Mouse (Mus musculus) embryonic facial prominence, embryonic 13.5 days (tissue): Measurements from ENCODE around the gene Dlx1. TPM values are rescaled to one million over a fixed set of nuclear protein-coding genes. Genes with fewer than 3 reads are reported as not detected.

ENCODE experiments used
- ATAC-seq: fragments of 200-750 bp; cut with Nextera tagmentation; 2 replicates; pipeline ENCODE4 v1.8.0; 2017; ENCODE audit warnings: low read depth; ENCODE audit not compliant: insufficient number of reproducible peaks, insufficient read depth, low FRiP score, low TSS enrichment
- H3K27ac ChIP-seq: fragments of 300-500 bp; sonication (generic); 2 replicates; pipeline ENCODE4 v1.5.1; 2015; ENCODE audit warnings: moderate library complexity, mild to moderate bottlenecking, inconsistent platforms
- H3K27me3 ChIP-seq: fragments of 300-500 bp; sonication (generic); 2 replicates; pipeline ENCODE4 v1.6.1; 2015; ENCODE audit warnings: mild to moderate bottlenecking, inconsistent platforms
- H3K36me3 ChIP-seq: fragments of 300-500 bp; sonication (generic); 2 replicates; pipeline ENCODE4 v1.6.1; 2015; ENCODE audit warnings: mild to moderate bottlenecking, inconsistent platforms
- H3K4me1 ChIP-seq: fragments of 300-500 bp; sonication (generic); 2 replicates; pipeline ENCODE4 v1.6.1; 2015; ENCODE audit warnings: inconsistent platforms
- H3K4me2 ChIP-seq: fragments of 300-500 bp; sonication (generic); 2 replicates; pipeline ENCODE4 v1.6.1; 2015; ENCODE audit warnings: moderate library complexity, mild to moderate bottlenecking, inconsistent platforms
- H3K4me3 ChIP-seq: fragments of 300-500 bp; sonication (generic); 2 replicates; pipeline ENCODE4 v1.5.1; 2015; ENCODE audit warnings: mild to moderate bottlenecking, inconsistent platforms
- H3K9ac ChIP-seq: fragments of 300-500 bp; sonication (generic); 2 replicates; pipeline ENCODE4 v1.6.1; 2015; ENCODE audit warnings: mild to moderate bottlenecking, inconsistent platforms
- H3K9me3 ChIP-seq: fragments of 300-500 bp; sonication (generic); 2 replicates; pipeline ENCODE4 v1.6.1; 2016; ENCODE audit warnings: inconsistent platforms
- WGBS: fragments of 180-500 bp; shearing (Covaris S2); methylation state at CpG from one replicate; pipeline ENCODE4 v1.1.7; 2015; ENCODE audit warnings: mixed read lengths; 5-methylcytosine and 5-hydroxymethylcytosine counted together
- polyA plus RNA-seq: library from polyadenylated mRNA; unstranded; fragments of >200 nt; fragmentation: Nextera tagmentation; extraction: Ambion mirVana; gene quantifications from 2 replicates; pipeline ENCODE4 v1.2.1, GENCODE M21; 2015

The Dlx1 gene
- polyA plus RNA-seq, 1 experiment from 2014 or later: 15.1 TPM

GRCm38 (mm10) chr2:71529511-71530351 is 1.8 kb downstream of the Dlx1 start:
- H3K4me1 ChIP-seq: peaks cover 29% of the 10 kb centered on the region
- no peaks in the 10 kb centered on the region for H3K36me3 ChIP-seq
- WGBS: under 1% methylated on average over 60 of the region's 60 CpGs

DNA sequence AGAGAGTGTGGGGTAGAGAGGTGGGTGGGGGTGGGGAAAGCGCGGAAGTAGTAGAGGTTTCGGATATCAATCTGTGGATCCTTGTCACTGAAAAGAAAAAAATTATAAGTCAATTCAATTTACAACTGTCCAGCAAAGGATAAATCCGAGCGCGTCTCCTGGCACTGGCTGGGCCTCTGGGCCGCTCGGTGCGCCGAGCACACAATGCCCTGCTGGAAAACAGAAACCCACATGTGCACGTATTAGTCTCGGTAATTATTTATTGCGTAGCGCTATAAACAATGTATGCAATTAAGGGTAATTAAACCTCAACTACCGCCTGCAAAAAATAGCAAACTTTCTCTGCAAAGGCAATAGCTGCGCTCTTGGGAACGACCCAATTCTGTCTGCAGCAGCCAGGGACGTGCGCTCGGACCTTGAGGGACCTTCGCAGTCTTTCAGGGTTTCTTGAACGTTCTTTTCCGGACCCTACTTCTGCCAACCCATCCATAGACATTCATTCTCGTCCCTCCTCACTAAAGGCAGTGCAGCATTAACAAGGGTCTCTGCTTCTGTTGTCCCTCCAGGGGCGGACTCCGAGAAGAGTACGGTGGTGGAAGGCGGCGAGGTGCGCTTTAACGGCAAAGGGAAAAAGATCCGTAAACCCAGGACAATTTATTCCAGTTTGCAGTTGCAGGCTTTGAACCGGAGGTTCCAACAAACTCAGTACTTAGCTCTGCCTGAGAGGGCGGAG is 2.6 kb downstream of the Dlx1 start:
- no peaks in the 10 kb centered on the region for H3K36me3 ChIP-seq

More at GRCm38 (mm10) chr2:71529511-71530351, 1.8 kb downstream of the Dlx1 start:
- Histone ChIP-seq H3K9me3 (no peaks in the 10 kb centered on the region), H3K27ac (peak overlapping the region; percentile 89), H3K27me3 (peaks cover 98% of the 10 kb centered on the region), H3K4me2 (peak overlapping the region; percentile 84), H3K9ac (peak overlapping the region; percentile 72), H3K4me3 (peak overlapping the region; percentile 52)
- peak; percentile 88 for ATAC-seq

GRCm38 (mm10) chr2:71531124-71531590 is 3.2 kb downstream of the Dlx1 start:
- Histone ChIP-seq H3K4me1 (peaks cover 34% of the 10 kb centered on the region), H3K27ac (0 out of 2 replicates have a peak overlapping the region, but pooled peaks have one; percentile 17), H3K4me3 (peak overlapping the region; percentile 52), H3K27me3 (peaks cover 94% of the 10 kb centered on the region), H3K4me2 (peak overlapping the region; percentile 84), H3K9me3 (no peaks in the 10 kb centered on the region), H3K9ac (peak overlapping the region; percentile 72), H3K36me3 (no peaks in the 10 kb centered on the region)
- ATAC-seq: no peak
- 5% methylated on average over 12 of the region's 12 CpGs for WGBS

More for the DNA sequence above, 2.6 kb downstream of the Dlx1 start:
- Histone ChIP-seq H3K9ac (peak overlapping the region; percentile 72), H3K4me3 (peak overlapping the region; percentile 52), H3K4me2 (peak overlapping the region; percentile 84), H3K9me3 (no peaks in the 10 kb centered on the region), H3K27me3 (peaks cover 96% of the 10 kb centered on the region), H3K4me1 (peaks cover 34% of the 10 kb centered on the region), H3K27ac (peak overlapping the region; percentile 89)
- no peak for ATAC-seq
- WGBS: under 1% methylated on average over 34 of the region's 34 CpGs

GRCm38 (mm10) chr2:71531990-71532970 is 4.4 kb downstream of the Dlx1 start:
- Histone ChIP-seq H3K27ac (peak overlapping the region; percentile 18; the same call in 1 of the 2 replicates), H3K4me2 (peak overlapping the region; percentile 84), H3K27me3 (peaks cover 94% of the 10 kb centered on the region), H3K4me1 (peaks cover 34% of the 10 kb centered on the region), H3K4me3 (peak overlapping the region; percentile 52), H3K36me3 (no peaks in the 10 kb centered on the region), H3K9ac (peak overlapping the region; percentile 72), H3K9me3 (no peaks in the 10 kb centered on the region)
- no peak for ATAC-seq
- WGBS: 3% methylated on average over 43 of the region's 43 CpGs

DNA sequence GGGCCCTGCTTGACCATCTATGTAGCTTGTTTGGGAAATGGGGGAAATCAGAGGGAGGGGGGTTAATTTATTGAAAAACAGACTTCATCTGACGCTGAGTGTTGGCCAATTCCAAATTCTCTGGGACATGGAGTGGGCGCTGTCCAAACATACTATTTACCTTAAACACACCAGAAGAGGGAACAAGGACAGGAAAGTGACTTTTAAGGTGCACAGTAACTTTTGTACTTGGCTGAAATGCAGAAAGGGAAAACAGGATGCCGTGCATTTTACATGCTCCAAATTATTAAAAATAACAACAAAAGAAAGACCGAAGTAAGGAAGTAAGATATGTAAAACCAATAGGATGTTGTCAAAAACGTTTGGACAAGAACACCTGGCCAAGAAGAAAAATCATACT is 5.2 kb downstream of the Dlx1 start:
- H3K9me3 ChIP-seq: no peaks in the 10 kb centered on the region
- H3K9ac ChIP-seq: peak overlapping the region; percentile 72; the same call in 1 of the 2 replicates
- 15% methylated on average over 5 of the region's 5 CpGs for WGBS
- H3K27me3 ChIP-seq: peaks cover 96% of the 10 kb centered on the region
- peak overlapping the region; percentile 84 for H3K4me2 ChIP-seq
- no peaks in the 10 kb centered on the region for H3K36me3 ChIP-seq
- peaks cover 34% of the 10 kb centered on the region for H3K4me1 ChIP-seq
- H3K27ac ChIP-seq: no peak overlapping the region
- ATAC-seq: no peak
- peak overlapping the region; percentile 52 for H3K4me3 ChIP-seq

GRCm38 (mm10) chr2:71534242-71535052 is 6.5 kb downstream of the Dlx1 start:
- WGBS: 5% methylated on average over 20 of the region's 20 CpGs
- no peak for ATAC-seq
- H3K36me3 ChIP-seq: no peaks in the 10 kb centered on the region
- H3K9ac ChIP-seq: peak overlapping the region; percentile 46
- H3K4me1 ChIP-seq: peaks cover 38% of the 10 kb centered on the region
- peak overlapping the region; percentile 71; the same call in 1 of the 2 replicates for H3K27ac ChIP-seq
- no peaks in the 10 kb centered on the region for H3K9me3 ChIP-seq
- 0 out of 2 replicates have a peak overlapping the region, but pooled peaks have one; percentile 8 for H3K4me3 ChIP-seq
- H3K4me2 ChIP-seq: peak overlapping the region; percentile 31
- peaks cover 96% of the 10 kb centered on the region for H3K27me3 ChIP-seq

DNA sequence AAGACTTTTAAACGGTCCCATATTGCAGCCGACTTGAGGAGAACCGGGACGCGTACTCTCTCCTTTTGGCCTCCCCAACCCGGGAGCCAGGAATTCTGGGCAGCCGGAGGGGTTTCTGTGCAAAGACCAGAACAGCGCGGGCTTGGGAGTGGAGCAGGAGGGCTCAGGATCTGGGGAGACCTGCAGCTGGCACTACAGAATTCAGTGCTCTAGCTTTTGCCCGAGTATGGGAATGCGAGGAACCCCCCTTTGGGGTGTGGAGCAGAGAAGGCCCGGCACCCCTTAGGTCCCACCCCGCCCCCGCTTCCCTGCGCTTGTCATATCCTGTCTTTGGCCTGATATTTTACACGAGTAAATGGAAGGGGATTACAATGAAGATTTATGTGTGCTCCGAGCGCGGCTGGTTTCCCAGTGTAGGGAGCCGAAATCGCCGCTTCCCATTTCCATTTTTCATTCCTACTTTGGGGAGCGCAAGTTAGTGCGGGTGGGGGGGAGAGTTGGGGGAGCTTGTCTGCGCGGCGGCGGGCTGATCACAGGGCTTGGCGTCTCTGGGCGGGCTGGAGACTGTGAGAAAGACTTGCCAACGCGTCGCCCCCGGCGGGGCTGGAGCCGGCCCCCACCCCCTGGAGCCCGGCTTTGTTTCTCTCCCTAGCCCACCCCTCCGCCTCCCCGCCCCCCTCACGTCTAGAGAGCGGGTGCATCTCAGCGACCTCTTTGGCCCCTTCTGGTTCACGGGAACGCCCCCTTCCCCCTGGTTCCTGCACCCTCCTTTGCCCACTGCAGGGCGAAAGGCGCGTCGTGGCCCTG is 12.9 kb downstream of the Dlx1 start:
- Histone ChIP-seq H3K9me3 (no peaks in the 10 kb centered on the region), H3K4me3 (peak overlapping the region; percentile 37), H3K27me3 (peaks cover 92% of the 10 kb centered on the region), H3K27ac (peak overlapping the region; percentile 71), H3K4me2 (peak overlapping the region; percentile 97), H3K36me3 (no peaks in the 10 kb centered on the region), H3K9ac (peak overlapping the region; percentile 59), H3K4me1 (peaks cover 67% of the 10 kb centered on the region)
- peak; percentile 40; the same call in 1 of the 2 replicates for ATAC-seq
- 1% methylated on average over 47 of the region's 48 CpGs for WGBS

DNA sequence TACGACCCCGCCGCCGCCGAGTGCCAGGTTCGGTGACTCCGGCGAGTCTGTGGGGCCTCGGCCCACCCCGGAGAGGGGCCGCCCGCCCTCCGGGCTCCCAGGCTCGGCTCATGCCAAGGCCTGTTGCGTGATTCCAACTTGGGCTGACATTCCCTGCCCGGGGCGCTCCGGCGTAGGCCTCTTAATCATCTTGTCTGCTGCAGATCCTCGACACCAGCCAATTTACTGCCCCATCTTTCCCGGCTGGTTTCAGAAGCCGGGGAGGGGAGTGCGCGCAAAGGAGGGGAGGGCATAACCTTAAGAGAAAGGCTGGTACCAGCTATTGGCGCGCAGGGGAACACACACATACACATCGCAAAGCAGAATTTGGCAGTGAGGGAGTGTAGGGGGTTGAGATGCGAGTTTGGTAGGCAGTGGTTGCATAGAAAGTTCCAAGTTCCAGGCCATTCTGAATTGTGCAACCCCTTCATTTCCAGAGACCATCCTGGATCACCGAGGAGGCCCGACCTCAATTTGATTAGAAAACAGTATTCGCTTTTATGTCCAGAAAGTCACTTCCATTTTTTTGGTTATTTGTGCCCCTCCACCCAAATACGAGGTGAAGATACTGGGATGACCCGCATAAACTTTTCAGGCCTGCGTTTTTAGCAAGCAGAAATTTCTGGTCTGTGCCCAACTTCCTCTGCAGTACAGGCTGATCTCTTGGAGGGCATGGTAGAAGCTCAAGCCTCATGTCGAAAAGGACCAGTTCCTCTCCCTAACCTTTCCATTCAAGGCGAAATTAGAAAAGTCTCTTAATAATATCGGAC is 13.7 kb downstream of the Dlx1 start:
- peak overlapping the region; percentile 71 for H3K27ac ChIP-seq
- H3K27me3 ChIP-seq: peaks cover 92% of the 10 kb centered on the region
- peak overlapping the region; percentile 59 for H3K9ac ChIP-seq
- H3K4me3 ChIP-seq: peak overlapping the region; percentile 37
- ATAC-seq: peak; percentile 13; the same call in 1 of the 2 replicates
- 5% methylated on average over 37 of the region's 37 CpGs for WGBS
- H3K36me3 ChIP-seq: no peaks in the 10 kb centered on the region
- H3K9me3 ChIP-seq: no peaks in the 10 kb centered on the region
- H3K4me2 ChIP-seq: peak overlapping the region; percentile 97
- peaks cover 73% of the 10 kb centered on the region for H3K4me1 ChIP-seq

- H3K4me1 ChIP-seq: peaks cover 77% of the 10 kb centered on the region
- peaks cover 91% of the 10 kb centered on the region for H3K27me3 ChIP-seq
- H3K9me3 ChIP-seq: no peaks in the 10 kb centered on the region
- H3K4me2 ChIP-seq: peak overlapping the region; percentile 97
- peak overlapping the region; percentile 58 for H3K4me3 ChIP-seq
- no peaks in the 10 kb centered on the region for H3K36me3 ChIP-seq
- H3K9ac ChIP-seq: no peak overlapping the region
- no peak for ATAC-seq
- 10% methylated on average over 11 of the region's 11 CpGs for WGBS
- 0 out of 2 replicates have a peak overlapping the region, but pooled peaks have one; percentile 71 for H3K27ac ChIP-seq
These were observed 14.4 kb downstream of the Dlx1 start for GRCm38 (mm10) chr2:71542227-71542815.
